Mouse (Mus musculus) ES-Bruce4 (cell line): ENCODE measurements at regions not wholly inside any gene's neighbourhood (a gene's known extent, or its start where the extent isn't known, plus 50 kb on each side); places are given as distances from the start of the nearest gene placed in this dataset.

Experiments used
- CTCF ChIP-seq: IDR thresholded peaks from one replicate; pipeline ENCODE4 v1.8.1; 2011; ENCODE audit warnings: low read depth, low read length
- EP300 ChIP-seq: IDR thresholded peaks from 2 replicates; pipeline ENCODE4 v1.6.1; 2011; ENCODE audit warnings: low read depth, low read length; ENCODE audit not compliant: insufficient read depth
- POLR2A ChIP-seq: IDR thresholded peaks from one replicate; pipeline ENCODE4 v1.8.1; 2011; ENCODE audit warnings: low read length; ENCODE audit not compliant: insufficient read depth

GRCm38 (mm10) chr11:113191006-113191405, 409.0 kb downstream of the Sox9 start:
- TF ChIP-seq POLR2A (no peak), CTCF (no peak), EP300 (no peak)
